Mouse (Mus musculus): ENCODE measurements at regions not wholly inside any gene's neighbourhood (a gene's known extent, or its start where the extent isn't known, plus 50 kb on each side); places are given as distances from the start of the nearest gene placed in this dataset.

DNA sequence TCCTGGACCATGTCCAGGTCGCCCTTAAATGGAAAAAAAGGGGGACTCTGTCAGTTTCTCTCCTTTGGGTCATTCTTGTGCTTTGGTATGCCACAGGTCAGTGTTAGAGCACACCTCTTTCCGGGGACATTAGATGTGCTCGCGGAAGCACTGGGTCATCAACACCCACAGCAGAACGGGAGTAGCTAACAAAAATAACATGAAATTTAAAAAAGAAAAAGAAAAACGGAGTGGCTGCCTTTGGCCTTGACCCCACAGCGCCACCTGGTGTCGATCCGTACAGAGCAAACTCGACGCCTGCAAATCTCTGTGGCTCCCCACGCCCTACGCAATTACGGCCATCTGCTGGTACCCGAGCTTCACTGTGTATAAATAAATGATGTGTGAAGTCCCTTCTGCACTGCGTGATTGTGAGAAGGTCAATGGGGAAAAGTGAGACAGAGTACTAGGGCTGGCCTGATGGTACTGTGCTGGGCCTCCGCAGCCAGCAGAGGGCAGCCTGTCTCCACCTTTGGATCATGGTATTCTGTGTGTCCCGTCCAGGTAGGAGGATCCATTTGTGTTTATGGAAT, 99.0 kb upstream of the Slc7a12 start:
- no peaks in the 10 kb centered on the region for H3K36me3 ChIP-seq (ENCODE audit: control insufficient read depth, insufficient read depth, low read length)
- H3K4me1 ChIP-seq (ENCODE audit: control insufficient read depth, insufficient read depth, low read depth, low read length) = no peaks in the 10 kb centered on the region
- WGBS = 15% methylated on average over 18 of the region's 18 CpGs
- peak overlapping the region; percentile 21; the same call in 1 of the 2 replicates for H3K4me3 ChIP-seq (ENCODE audit: low read length)
- H3K27me3 ChIP-seq (replicated peaks; ENCODE audit: control insufficient read depth, insufficient read depth, low read length) = no peaks in the 10 kb centered on the region
- H3K9ac ChIP-seq (ENCODE audit: low read depth, low read length) = no peak overlapping the region
- H3K27ac ChIP-seq (ENCODE audit: low read depth, low read length) = no peak overlapping the region
- no peaks in the 10 kb centered on the region for H3K9me3 ChIP-seq (ENCODE audit: control insufficient read depth, low read length)
- peak; percentile 97 for ATAC-seq
- peak overlapping the region; percentile 44 for H3K4me2 ChIP-seq (ENCODE audit: low read length)

DNA sequence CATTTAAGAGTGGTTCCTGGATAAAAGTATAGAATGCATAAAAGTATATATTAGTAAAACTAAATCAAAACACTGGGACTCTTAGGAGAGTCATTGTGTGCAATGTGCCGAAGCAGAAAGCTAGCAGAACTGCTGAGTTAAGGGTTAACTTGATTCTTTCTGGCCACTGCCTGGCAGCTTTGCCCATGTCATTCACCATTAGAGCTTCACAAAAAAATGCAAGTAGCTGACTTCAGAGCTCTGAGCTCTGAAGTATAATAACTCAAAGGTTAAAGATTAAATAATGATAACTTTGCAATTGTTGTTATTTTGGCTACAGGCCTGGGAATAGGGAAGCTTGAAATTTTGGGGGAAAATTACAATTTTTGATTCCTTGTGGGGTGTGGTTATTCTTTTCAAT, 89.8 kb upstream of the Slc7a12 start:
- H3K4me2 ChIP-seq (ENCODE audit: low read length) = no peak overlapping the region
- no peak overlapping the region for H3K27ac ChIP-seq (ENCODE audit: low read depth, low read length)
- H3K9me3 ChIP-seq (ENCODE audit: control insufficient read depth, low read length) = no peaks in the 10 kb centered on the region
- H3K4me1 ChIP-seq (ENCODE audit: control insufficient read depth, insufficient read depth, low read depth, low read length) = no peaks in the 10 kb centered on the region
- H3K4me3 ChIP-seq (ENCODE audit: low read length) = no peak overlapping the region
- 76% methylated on average over 1 of the region's 1 CpGs for WGBS
- ATAC-seq = no peak
- H3K27me3 ChIP-seq (replicated peaks; ENCODE audit: control insufficient read depth, insufficient read depth, low read length) = no peaks in the 10 kb centered on the region
- H3K9ac ChIP-seq (ENCODE audit: low read depth, low read length) = no peak overlapping the region
- no peaks in the 10 kb centered on the region for H3K36me3 ChIP-seq (ENCODE audit: control insufficient read depth, insufficient read depth, low read length)

DNA sequence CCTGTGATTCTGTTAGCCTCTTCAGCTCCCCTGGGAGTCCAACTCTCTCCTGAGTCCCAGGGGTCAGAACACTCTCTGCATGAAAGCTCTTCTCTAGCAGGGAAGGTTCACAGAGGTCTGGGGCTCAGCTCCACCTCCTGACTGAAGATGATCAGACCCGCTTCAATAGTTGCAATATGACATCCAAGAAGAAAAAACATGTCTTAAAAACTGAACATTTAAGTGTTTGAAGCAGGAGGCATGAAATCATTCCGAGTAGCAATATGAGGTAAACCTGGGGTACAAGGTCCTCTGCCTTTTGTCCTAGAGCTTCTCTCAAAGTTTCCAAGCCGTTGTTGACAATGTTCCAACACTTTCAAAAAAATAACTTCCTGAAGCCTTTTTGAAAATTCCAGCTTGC, 81.8 kb upstream of the Slc7a12 start:
- Histone ChIP-seq H3K27me3 (replicated peaks; ENCODE audit: control insufficient read depth, insufficient read depth, low read length) (no peaks in the 10 kb centered on the region), H3K27ac (ENCODE audit: low read depth, low read length) (no peak overlapping the region), H3K4me3 (ENCODE audit: low read length) (no peak overlapping the region), H3K4me2 (ENCODE audit: low read length) (no peak overlapping the region), H3K36me3 (ENCODE audit: control insufficient read depth, insufficient read depth, low read length) (no peaks in the 10 kb centered on the region), H3K9ac (ENCODE audit: low read depth, low read length) (no peak overlapping the region), H3K4me1 (ENCODE audit: control insufficient read depth, insufficient read depth, low read depth, low read length) (no peaks in the 10 kb centered on the region), H3K9me3 (ENCODE audit: control insufficient read depth, low read length) (no peaks in the 10 kb centered on the region)
- 89% methylated on average over 3 of the region's 3 CpGs for WGBS
- ATAC-seq = no peak

DNA sequence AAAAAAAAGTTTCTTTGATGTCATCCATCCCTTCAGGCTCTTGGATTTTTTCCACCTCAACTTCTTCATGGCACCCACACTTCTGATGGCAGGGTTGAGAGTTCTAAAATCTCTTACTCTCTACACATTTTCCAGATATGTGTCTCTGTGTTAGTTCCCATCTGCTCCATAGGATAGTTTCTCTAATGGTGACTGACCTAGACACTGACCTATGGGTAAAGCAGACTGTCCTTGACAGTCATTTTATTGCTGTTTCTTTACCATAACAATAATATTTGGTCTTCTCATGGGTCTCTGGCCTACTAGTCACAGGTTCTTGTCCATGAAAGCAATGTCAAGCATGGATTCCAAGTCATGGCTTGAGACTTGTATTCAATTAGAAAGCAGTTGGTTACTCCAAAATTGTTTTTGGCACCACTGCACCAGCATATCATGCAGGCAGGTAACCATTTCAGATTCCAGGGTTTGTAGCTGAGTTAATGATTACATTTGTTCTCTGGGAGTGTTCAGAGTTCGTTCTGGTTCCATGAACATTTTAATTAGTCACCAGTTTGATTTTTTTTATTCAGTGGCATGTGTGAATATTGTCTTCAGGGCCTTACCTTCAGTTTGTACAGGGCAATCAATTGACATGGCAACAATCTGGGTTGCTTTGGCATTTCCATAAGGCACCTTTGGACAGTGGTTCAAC, 71.9 kb upstream of the Slc7a12 start:
- Histone ChIP-seq H3K4me2 (ENCODE audit: low read length) (no peak overlapping the region), H3K9ac (ENCODE audit: low read depth, low read length) (no peak overlapping the region), H3K27me3 (replicated peaks; ENCODE audit: control insufficient read depth, insufficient read depth, low read length) (no peaks in the 10 kb centered on the region), H3K4me3 (ENCODE audit: low read length) (no peak overlapping the region), H3K9me3 (ENCODE audit: control insufficient read depth, low read length) (no peaks in the 10 kb centered on the region), H3K4me1 (ENCODE audit: control insufficient read depth, insufficient read depth, low read depth, low read length) (no peaks in the 10 kb centered on the region), H3K36me3 (ENCODE audit: control insufficient read depth, insufficient read depth, low read length) (no peaks in the 10 kb centered on the region), H3K27ac (ENCODE audit: low read depth, low read length) (no peak overlapping the region)
- 82% methylated on average over 1 of the region's 1 CpGs for WGBS
- ATAC-seq = no peak

Measured in hindbrain, embryonic 16.5 days (tissue).